In the genomic region with DNA sequence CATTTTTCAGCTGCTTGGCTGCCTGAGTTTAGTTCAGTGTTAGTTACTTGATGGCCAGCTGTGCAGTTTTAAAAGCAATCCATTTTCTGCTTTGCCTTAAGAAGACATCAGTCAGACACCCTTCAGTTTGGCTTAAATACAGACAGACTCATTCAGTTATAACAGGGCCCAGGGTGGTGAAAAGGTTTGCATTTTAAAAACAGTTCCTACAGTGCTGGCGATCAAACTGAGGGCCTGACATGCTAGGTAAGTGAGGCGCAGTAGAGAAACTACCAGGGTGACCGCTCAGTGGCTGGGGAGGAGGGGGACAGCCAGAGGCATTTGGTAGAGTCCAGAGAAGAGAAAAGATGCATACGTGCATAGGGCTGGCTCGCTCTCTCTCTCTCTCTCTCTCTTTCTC, we compare ENCODE assay signal across 34 mouse cellular contexts.
"Had no signal": no experiment of that assay in that cellular context is flagged by ENCODE, and none has a peak within 500 bp of the region (broad histone marks: within the 10 kb centered on the region; RNA-seq: fewer than 3 reads in every experiment).

No protein-coding gene starts in this region.

- H3K4me1 ChIP-seq: hindbrain, embryonic 12.5 days; hindbrain, embryonic 15.5 days; intestine, embryonic 15.5 days; kidney, embryonic 15.5 days had no signal

- H3K9me3 ChIP-seq: heart, embryonic 10.5 days; heart, embryonic 12.5 days; heart, embryonic 13.5 days; heart, embryonic 15.5 days; hindbrain, embryonic 10.5 days; hindbrain, embryonic 12.5 days; hindbrain, embryonic 13.5 days; hindbrain, embryonic 15.5 days; intestine, embryonic 15.5 days; kidney, embryonic 15.5 days had no signal

- H3K9ac ChIP-seq: heart, embryonic 12.5 days; heart, embryonic 13.5 days; heart, embryonic 15.5 days; hindbrain, embryonic 12.5 days; hindbrain, embryonic 13.5 days; hindbrain, embryonic 14.5 days; hindbrain, embryonic 15.5 days; intestine, embryonic 15.5 days; kidney, embryonic 15.5 days had no signal

- H3K27ac ChIP-seq: heart, embryonic 10.5 days; heart, embryonic 13.5 days; heart, embryonic 15.5 days; hindbrain, embryonic 10.5 days; hindbrain, embryonic 12.5 days; hindbrain, embryonic 13.5 days; hindbrain, embryonic 14.5 days; hindbrain, embryonic 15.5 days; hindbrain, postnatal 0 days; intestine, embryonic 15.5 days; kidney, embryonic 15.5 days; kidney, postnatal 0 days; layer of hippocampus, adult 2 months had no signal

- DNase-seq: heart, postnatal 10 days; heart, postnatal 36 days; heart, postnatal 4 days; kidney, adult 11 months; kidney, adult 18-20 months; kidney, adult 2 months; kidney, adult 8-10 months; kidney, adult 9 months; kidney, postnatal 10 days; kidney, postnatal 14 days; kidney, postnatal 25 days; kidney, postnatal 36 days; kidney, postnatal 4 days; layer of hippocampus, adult 9-11 months; layer of hippocampus, postnatal 36 days had no signal

- H3K4me3 ChIP-seq: heart, embryonic 10.5 days; heart, embryonic 12.5 days; heart, embryonic 13.5 days; heart, embryonic 15.5 days; hindbrain, embryonic 10.5 days; hindbrain, embryonic 12.5 days; hindbrain, embryonic 13.5 days; hindbrain, embryonic 15.5 days; intestine, embryonic 15.5 days; kidney, embryonic 15.5 days; layer of hippocampus, adult 2 months had no signal

- H3K4me2 ChIP-seq: heart, embryonic 11.5 days; heart, embryonic 12.5 days; heart, embryonic 13.5 days; heart, embryonic 15.5 days; hindbrain, embryonic 12.5 days; hindbrain, embryonic 13.5 days; hindbrain, embryonic 14.5 days; hindbrain, embryonic 15.5 days; intestine, embryonic 15.5 days; kidney, embryonic 15.5 days had no signal

- ATAC-seq: hindbrain, embryonic 16.5 days; hindbrain, postnatal 0 days; inflammation-experienced regulatory T-cells, adult 6 months; intestine, embryonic 15.5 days; intestine, embryonic 16.5 days; intestine, postnatal 0 days had no signal

- H3K27me3 ChIP-seq: heart, embryonic 12.5 days; heart, embryonic 13.5 days; heart, embryonic 15.5 days; hindbrain, embryonic 12.5 days; hindbrain, embryonic 13.5 days; hindbrain, embryonic 15.5 days; intestine, embryonic 15.5 days; kidney, embryonic 15.5 days had no signal
